Mouse (Mus musculus) liver, postnatal 0 days (tissue): Measurements from ENCODE around the gene Flywch1.

Experiments used
- CTCF ChIP-seq: sonication (generic); IDR thresholded peaks from 2 replicates; pipeline ENCODE4 v1.5.1; 2016; ENCODE audit warnings: antibody characterized with exemption, low read depth
- EP300 ChIP-seq: IDR thresholded peaks from 2 replicates; pipeline ENCODE4 v1.6.1; 2016; ENCODE audit warnings: antibody characterized with exemption, low read depth, mild to moderate bottlenecking

GRCm38 (mm10) chr17:23740136-23740584 is 31.2 kb downstream of the Flywch1 start:
- TF ChIP-seq CTCF (no peak), EP300 (no peak)
